Mouse (Mus musculus) 3T3-L1 (cell line): ENCODE measurements around the gene Fstl4.
"Not testable (repeated sequence)": the region's sequence is repeated elsewhere in the genome, so short reads cannot be mapped to it uniquely, and the experiment has no call there.

Source experiments
- DNase-seq: peaks from one replicate; pipeline ENCODE4 v3.0.0-alpha.2; 2015; ENCODE audit warnings: low read depth, low spot score

Fstl4 gene

DNA sequence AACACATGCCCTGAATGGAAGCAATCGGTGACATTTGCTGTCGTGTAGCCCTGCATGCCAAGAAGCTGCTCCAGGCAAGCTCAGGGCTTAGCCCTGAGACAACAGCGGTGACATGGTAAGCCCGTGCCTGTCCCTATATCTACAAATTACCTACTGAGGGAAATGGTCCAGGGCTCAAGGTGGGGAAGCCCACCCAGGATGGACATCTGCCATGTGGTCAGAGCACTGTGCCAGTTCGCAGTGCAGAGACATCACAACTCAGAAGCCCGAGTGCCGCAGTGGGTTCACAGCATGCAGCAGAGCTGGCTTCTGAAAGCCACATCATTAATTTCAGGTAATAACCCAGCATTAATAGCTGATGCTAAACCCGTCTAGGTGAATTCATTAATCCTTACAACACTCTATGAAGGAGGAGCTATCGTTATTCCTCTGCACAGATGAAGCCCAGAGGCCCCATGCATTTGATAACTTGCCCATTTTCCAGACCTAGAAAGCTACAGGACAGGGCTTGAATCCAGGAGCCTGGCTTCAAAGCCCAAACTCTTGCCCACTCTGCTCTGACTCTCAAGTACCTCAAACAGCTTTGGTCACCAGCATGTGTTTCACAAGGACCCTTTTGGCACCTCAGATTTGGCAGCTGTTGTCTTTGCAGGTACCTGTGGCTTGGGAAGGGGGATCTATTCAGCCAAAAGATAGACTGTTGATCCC lies 321.6 kb downstream of the Fstl4 start:
- DNase-seq, result no peak

DNA sequence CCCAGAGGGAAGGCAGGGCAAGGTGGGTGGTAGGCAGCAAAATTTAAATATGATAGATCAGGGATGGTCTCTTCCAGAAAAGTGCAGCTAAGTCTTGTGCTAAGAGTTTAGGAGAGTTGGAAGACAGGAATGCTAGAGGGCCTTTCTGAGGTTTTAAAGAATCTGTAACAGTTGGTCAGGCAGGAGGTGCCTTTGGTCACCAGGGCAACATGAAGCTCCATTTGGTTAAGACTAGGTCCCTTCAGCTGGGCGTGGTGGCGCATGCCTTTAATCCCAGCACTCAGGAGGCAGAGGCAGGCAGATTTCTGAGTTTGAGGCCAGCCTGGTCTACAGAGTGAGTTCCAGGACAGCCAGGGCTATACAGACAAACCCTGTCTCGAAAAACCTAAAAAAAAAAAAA lies 323.5 kb downstream of the Fstl4 start:
- DNase-seq, result not testable (repeated sequence)

DNA sequence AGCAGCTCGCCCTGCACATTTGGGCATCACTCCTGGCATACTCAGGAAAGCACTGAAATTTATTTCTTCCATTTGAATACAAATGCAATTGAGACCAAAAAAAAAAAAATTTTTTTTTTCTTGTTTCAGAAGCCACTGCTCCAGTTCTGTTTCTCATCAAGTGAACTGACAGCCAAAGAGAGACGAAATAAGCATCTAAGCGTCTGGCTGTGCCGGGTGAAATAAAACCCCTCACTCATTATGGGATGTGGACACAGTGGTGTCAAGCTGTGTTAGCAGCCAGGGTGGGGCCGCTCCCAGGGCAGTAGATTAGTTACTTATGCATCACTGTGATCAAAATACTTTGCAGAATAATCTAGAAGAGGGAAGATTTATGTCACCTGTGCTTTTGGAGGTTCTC lies 327.2 kb downstream of the Fstl4 start:
- DNase-seq, result no peak

DNA sequence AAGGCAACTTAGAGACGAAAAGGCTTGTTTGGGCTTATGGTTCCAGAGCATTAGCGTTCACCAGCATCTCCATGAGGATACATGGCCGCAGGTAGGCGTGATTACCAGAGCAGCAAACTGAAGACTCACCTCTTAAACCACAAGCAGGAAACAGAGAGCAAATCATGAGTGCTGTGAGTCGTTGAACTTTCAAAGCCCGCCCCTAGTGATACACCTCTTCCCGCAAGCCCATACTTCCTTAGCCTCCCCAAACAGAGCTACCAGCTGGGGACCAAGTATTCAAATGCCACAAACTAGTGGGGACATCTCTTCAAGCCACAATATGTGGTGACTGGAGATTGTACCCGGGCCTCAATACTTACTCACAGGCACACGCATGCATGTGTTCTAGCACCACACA lies 332.4 kb downstream of the Fstl4 start:
- DNase-seq, result no peak

DNA sequence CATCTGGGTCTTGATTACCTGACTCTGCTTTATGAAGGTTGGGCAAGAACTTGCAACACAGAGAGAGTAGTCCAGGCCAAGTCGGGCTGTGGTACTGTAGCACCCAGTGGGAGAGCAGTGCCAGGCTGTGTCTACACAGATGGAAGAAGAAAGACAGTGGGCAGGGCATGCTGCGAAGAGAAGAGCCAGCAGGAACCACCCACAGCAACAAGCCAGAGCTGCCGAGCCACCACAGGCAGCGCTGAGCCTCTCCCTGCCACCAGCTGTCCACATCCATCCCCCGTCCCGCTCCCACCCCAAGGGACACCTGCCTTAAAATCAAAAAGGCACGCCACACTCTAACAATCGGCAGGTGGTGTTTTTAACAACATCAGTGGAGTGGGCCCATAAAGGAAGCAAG lies 332.9 kb downstream of the Fstl4 start:
- DNase-seq, result no peak

DNA sequence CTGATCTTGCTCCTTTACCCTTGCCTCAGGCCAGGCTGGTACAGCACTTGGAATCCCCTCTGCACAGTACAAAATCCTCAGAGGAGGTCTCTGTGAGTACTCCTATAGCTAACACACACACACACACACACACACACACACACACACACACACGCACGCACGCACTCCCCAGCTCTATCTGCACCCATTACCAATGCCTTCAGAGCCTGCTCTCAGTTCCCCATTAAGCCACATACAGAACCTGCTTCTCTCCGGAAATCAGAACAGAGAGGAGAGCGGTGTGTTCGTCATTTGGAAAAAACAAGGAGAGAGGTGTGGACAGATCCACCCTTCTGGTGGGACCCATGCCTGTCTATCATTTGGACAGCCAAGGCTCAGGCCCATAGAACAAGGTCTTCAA lies 333.4 kb downstream of the Fstl4 start:
- no peak for DNase-seq

DNA sequence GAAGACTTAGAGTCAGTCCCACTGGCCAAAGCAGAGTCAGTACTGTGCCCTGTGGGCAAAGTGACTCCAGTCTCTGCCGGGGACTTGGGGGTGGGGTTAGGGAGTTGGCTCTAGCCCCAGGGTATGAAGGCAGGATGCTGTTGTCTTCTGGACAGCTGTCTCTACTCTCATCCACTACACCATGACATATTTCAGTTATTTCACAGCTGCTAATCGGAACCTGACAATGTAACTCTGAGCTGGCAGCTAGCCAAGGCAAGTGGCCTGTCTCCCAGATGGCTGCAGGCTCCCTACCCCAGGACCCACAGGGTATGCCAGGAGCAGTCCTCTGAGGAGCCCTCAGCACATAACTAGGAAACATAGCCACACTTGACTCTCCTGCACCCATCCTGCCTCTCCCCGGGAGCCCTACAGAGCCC lies 334.4 kb downstream of the Fstl4 start:
- DNase-seq, result no peak

DNA sequence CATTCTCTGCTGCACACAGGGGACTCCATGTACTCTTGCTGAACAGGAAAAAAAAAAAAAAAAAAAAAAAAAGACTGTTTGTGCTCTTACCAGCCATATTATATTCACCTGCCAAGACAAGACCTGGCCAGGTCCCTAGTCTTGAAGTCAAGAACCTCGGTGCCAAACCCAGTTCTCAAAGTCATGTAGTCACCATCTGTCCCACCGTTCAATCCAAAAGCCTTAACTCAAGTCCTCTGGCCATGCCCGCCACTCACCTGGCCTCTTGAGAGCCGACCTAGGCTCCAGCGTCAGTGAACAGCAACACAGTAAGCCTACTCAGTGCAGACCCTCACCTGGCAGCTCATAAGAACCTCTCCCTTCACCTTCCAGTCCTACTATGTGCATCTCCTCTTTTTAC lies 334.9 kb downstream of the Fstl4 start:
- DNase-seq, result no peak

DNA sequence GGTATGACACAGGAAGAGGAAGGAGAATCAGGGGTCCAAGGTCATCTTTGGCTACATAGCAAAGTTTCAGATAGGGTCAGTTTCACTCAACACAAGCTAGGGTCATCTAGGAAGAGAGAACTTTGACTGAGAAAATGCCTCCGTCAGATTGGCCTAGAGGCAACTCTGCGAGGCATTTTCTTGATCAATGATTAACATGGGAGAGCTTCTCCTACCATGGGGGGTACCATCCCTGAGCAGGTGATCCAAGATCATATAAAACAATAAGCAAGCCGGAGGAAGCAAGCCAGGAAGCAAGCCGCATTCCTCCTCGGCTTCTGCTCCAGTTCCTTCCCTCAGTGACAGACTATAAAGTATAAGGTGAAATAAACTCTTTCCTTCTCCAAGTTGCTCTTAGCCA lies 337.3 kb downstream of the Fstl4 start:
- no peak for DNase-seq

DNA sequence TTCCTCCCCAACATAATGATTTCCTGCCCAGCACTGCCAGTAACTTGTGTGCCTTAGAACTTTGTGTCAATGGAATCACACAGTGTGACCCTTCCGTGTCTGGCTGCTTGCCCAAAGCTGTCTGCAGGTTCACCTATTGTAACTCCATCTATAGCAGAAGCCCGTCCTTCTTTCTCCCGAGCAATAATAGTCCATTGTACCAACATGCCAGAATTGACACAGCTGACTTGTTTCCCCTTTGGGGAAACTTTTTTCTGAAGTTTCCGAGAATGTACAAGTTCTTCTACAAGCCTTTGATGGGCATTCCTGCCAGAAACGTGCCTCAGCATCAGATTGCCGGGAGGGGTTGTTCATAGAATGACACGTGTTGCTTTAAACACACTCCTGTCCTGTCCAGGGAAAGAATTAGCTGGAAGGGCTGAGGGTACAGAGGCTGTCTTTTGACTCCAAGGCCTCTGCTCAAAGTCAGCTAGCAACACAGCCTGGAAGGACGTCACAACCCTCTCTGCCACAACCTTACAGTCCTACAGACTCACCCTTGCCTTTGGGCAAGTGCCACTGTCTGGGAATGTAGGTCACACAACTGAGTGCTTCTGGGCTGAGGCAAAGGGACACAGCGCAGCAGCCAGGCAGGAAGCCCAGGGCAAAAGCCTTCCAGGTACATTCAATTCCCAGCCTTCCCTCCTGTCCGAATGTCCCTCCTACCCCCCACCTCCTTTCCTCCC lies 339.3 kb downstream of the Fstl4 start:
- no peak for DNase-seq

DNA sequence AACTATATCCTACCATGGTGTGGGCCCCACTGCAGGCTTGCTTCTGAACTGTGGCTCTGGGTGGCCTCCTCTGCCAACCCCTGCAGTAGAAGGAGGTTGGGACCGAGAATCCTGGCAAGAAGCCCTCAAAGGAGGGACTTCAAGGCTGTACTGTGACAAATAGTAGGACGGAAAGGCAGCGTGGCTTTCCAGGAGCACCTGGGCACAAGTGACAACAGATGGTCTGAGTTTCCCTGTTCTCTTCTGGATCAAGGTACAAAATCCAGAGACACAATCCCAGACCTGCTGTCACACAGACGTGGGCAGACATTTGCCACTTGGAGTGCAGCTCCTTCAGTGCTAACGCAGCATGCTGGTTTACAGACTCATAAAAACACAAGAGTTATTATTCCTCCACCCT lies 343.3 kb downstream of the Fstl4 start:
- no peak for DNase-seq

DNA sequence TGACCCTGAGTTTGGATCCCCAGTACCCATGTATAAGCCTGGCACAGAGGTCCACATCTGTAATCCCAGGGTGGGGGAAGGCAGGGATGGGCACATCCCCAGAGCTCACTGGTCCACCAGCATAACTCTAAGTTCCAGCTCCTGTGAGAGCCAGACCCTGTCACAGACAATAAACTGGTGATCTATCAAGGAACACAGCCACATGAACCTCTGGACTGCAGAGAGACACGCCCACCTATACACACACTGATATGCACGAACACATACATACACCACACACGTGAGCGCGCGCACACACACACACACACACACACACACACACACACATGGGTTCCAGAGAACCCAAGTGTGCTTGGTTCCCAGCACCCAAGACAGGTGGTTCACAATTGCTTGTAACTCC lies 344.4 kb downstream of the Fstl4 start:
- DNase-seq, result no peak

DNA sequence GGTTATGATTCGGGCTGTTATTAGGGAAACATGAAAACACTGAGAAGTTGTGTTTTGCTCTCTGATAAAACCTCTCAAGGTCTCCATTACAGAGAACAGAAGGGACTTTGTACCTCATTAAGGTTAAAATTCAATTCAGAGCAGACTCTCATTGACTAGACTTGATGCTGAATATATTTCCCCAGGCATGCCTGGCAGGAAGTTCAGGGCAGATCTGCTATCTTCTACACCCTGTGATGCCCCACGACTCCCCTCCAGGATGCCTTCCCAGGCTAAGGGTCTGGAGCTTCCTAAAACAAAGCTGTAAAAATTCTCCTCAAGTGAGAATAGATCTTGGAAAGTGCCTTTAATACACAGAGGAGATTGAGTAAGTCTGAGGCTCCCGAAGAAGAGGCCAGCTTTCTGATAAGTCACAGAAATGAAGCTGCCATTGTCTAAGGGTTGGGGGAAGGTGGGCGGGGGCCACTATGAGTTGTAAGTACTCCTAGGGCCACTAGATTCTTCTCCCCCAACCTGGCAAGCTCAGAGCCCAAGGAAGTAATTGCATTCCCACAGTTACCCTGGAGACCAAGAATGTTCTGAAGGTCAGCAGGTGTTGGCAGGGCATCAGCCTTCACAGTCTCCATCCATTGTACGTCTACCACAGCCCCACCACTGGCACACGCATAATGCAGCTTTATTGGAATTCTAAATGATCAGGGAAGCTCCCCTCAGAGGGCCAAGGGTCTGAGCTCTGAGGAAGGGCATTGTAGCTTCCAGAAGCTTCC lies 345.4 kb downstream of the Fstl4 start:
- no peak for DNase-seq

DNA sequence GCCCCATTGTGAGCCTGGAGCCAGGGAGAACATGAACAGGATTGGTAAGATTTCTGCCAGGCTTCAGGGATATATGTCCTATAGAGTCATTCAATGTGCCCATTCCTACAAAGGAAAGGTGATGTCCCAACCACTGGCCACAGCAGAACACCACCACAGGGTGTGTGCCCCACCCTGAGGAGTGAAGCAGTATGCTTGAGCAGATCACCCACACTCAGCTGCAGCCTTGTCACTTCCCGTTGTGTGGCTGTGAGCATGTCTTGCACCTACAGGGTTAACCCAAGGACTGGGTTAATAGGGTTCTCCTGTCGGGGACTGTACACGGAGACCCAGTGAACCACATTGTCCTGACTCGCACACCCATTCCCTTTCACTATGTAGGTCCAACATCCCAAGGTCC lies 351.3 kb downstream of the Fstl4 start:
- DNase-seq, result no peak

DNA sequence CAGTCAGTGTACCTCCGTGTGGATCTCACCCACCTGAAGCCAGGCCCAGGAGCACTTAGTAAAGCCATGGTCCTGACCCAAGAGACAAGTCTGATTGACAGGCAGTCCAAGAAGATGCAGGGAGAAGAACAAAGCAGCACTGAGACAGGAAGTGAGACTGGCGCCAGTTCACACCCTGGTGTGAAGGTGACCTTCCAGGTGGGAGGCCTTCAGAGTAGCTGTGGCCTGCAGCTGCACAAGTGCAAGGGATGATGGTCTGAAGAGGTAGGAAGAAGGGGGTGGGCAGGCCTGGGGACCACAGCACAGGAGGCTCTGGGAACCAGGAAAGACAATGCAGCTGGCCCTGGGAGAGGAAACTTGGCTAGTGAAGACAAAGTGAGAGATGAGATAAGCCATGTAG lies 351.9 kb downstream of the Fstl4 start:
- no peak for DNase-seq

DNA sequence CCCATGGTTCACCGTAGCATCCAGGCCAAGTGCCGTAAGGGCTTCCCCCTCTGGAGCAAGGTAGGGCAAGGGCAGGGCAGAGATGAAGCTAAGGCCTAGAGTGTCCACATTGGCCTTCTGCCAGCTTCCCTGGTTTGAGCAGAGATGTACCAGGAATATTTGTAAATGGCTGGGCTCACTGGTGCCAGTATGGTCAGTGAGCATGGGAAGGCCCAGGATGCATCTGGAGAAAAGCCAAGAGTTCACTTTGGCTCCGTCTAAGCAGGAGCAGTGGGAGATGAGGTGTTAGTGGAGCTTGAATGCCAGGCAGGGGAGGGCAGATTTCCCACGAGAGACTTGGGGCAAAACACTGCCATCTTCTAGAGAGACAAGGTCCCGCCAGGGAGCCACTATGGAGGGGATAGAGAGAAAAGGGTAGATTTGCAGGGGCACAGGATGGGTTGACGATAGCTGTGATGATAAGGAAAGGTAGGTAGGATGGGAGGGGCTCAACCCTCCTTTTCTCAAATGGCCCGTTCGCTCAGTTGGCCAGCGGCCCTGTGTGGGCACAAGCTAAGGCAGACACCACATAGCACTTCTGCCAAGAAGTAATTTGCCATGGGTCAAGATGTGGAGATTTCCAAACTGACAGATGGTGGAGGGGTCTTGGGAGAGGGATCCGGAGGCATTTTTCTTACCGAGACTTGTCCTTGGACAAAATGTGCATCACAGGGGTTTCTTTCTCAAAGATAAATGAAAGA lies 354.0 kb downstream of the Fstl4 start:
- no peak for DNase-seq

DNA sequence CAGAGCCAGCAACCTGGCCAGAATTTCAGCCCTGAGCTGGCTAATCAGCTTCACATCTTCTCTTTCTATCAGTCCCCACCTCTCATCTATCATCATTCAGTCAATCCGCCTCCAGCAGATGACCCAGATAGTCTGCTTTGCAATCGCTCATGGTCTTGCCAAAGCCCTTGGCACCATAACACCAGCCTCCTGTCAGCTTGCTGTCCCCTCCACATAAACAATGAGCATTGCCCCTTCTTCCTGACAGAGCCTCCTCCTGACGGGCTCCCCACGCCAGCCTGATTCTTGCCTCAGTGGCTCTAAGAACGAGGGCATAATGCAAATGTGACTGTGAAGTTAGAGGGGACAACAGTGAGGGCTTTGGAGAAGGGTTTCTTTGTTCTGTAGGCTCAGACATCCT lies 355.5 kb downstream of the Fstl4 start:
- DNase-seq, result no peak

DNA sequence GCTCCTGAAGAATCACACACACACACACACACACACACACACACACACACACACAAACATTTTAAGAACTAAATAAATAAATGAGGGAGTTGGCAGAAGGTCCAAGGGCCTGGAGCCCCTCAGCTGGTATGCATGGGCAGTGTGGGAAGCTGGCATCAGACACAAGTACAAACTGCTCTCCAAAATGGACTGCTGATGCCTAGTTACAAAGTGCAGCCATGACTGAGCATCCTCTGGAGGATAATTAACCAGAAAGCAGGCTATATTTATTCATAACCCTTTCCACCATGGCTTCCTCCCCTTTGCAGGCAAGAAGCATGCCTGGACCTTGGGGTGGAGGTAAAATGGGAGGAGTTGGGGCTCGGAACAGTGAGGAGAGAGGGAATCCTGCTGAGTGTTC lies 356.8 kb downstream of the Fstl4 start:
- DNase-seq, result no peak

DNA sequence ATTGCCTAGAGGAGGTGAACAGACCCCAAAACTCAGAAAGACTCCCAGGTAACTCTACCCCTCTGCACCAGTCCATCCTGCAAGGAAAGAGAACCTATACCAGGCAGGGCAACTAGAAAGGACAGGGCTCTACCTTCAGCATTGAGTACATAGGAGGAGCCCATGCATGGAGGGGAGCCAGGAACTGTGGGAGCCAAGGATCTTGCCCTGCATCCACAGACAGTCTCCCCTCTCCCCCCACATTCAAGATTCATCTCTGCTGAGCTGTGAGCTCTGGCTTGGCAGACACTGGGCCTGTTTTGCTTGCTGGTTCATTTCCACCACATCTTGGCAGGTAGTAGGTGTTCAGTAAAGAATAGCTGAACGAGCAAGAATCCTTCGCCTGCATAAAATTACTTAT lies 360.4 kb downstream of the Fstl4 start:
- no peak for DNase-seq

DNA sequence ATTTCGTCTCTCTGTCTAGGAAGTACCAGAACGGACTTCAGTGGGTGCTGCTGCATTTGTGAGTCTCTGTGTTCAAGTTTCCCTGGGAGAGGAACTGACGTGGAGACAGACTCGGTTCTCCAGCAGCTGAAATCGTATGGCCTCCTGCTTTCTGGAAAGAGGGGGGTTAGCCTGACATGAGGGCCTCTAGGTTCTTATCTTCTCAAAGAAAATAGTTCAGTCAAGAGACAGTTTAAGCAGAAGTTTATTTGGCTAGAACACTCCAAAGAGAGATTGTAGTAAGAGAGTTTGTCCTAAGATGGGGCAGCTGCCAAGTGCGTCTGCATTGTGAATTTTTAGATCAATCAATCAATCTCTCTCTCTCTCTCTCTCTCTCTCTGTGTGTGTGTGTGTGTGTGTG lies 362.2 kb downstream of the Fstl4 start:
- DNase-seq, result no peak

DNA sequence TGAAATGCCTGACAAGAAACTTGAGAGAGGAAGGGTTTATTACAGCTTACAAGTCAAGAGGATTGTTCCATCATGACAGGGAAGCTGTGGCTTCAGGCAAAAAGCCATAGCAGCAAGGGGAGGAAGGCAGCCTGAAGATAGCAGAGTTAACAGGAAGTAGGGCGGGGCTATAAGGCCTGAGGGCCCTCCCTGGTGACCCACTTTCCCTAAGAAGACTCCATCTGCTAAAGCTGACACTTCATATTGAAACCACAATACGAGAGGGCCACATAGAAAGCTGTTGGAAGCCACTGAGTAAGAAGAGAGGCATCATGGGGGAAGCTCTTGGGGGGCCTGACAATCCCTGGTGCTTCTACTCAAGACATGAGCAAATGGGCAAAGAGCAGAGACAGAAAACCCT lies 364.2 kb downstream of the Fstl4 start:
- no peak for DNase-seq

DNA sequence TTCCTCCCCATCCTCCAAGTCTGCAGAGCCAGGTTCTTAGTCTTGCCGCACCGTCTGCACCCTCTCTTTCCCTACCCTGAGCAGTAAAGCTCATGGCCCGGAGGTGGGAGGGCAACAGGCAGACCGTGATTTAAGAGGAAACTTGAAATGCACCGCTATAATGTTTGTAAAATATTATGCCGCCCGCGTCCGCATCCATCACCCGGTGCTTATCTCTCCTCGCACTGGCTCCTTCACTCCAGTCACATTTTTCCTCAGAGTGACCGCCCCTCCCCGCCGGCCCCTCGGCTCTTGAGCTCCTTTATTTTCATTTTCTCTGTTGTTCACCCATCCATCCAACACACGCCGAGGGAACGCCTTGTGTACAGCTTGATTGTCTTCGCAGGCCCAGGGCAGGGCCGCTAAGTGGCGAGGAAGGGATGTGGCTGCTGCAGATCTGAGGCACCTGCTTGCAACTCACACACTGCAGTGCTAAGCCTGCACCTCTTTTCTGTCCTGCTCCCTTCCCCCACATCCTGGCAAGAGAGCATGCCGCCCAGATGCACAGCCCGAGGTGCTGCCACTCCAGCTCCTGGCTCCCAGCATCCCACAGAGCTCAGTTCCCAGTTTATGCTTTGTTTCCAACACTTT lies 368.1 kb downstream of the Fstl4 start:
- DNase-seq, result no peak
